Mouse (Mus musculus): Measurements from ENCODE around the gene Mon2.

- no peak for TF ChIP-seq GATA1 (IDR thresholded peaks at IDR 0.05; ENCODE audit: low read depth, low read length)
- no peak for TF ChIP-seq TCF12 (IDR thresholded peaks at IDR 0.05; ENCODE audit: low read depth, low read length)
- no peak for TF ChIP-seq CTCF (IDR thresholded peaks at IDR 0.05 in 2 of 3, conservative IDR thresholded peaks at IDR 0.05 in 1 of 3; ENCODE audit: control insufficient read depth in 1 of 3, insufficient read depth in 1 of 3, low read depth in 2 of 3, low read length in 3 of 3, poor library complexity in 1 of 3, severe bottlenecking in 1 of 3)
- no peak for TF ChIP-seq MAFK (IDR thresholded peaks at IDR 0.05; ENCODE audit: borderline replicate concordance, low read depth, low read length)
- TF ChIP-seq EP300 (IDR thresholded peaks at IDR 0.05; ENCODE audit: low read depth in 1 of 2, low read length in 2 of 2), result no peak
- TF ChIP-seq NRF1 (IDR thresholded peaks at IDR 0.05; ENCODE audit: insufficient read depth, low read depth, low read length, poor library complexity, severe bottlenecking), result no peak
- no peak for TF ChIP-seq ZNF384 (IDR thresholded peaks at IDR 0.05; ENCODE audit: low read depth, low read length)
- TF ChIP-seq JUND (IDR thresholded peaks at IDR 0.05; ENCODE audit: low read depth, low read length), result no peak
- TF ChIP-seq ELF1 (IDR thresholded peaks at IDR 0.05; ENCODE audit: low read depth, low read length), result no peak
- no peak for TF ChIP-seq BHLHE40 (IDR thresholded peaks at IDR 0.05; ENCODE audit: borderline replicate concordance, low read depth, low read length)
- no peak for TF ChIP-seq HCFC1 (IDR thresholded peaks at IDR 0.05; ENCODE audit: low read depth, low read length)
Measured at GRCm38 (mm10) chr10:123112056-123112786, 35.9 kb upstream of the Mon2 start.
